Mouse (Mus musculus) liver, embryonic 14.5 days (tissue): ENCODE data around the gene Rrp12. TPM values are rescaled to one million over a fixed set of nuclear protein-coding genes. Genes with fewer than 3 reads are reported as not detected.
"Not testable (repeated sequence)": the region's sequence is repeated elsewhere in the genome, so short reads cannot be mapped to it uniquely, and the experiment has no call there.

Experiments
- ATAC-seq: fragments of 200-750 bp; cut with Nextera tagmentation; 2 replicates; pipeline ENCODE4 v1.8.0; 2017; ENCODE audit warnings: moderate number of reproducible peaks, mild to moderate bottlenecking, moderate library complexity; ENCODE audit not compliant: insufficient read depth
- DNase-seq, 3 experiments: peaks; one replicate each; pipeline ENCODE4 v3.0.0-alpha.2; 2012 to 2013; ENCODE audit warnings: low read depth in 3 of 3, low spot score in 3 of 3
- H3K27ac ChIP-seq: fragments of 300-500 bp; sonication (generic); 2 replicates; pipeline ENCODE4 v1.5.1; 2014; ENCODE audit warnings: moderate library complexity, mild to moderate bottlenecking, control low read depth, inconsistent platforms
- H3K27me3 ChIP-seq: fragments of 300-500 bp; sonication (generic); 2 replicates; pipeline ENCODE4 v1.6.1; 2014; ENCODE audit warnings: mild to moderate bottlenecking, low read length, moderate library complexity; ENCODE audit not compliant: control insufficient read depth, insufficient read depth
- H3K36me3 ChIP-seq: fragments of 300-500 bp; sonication (generic); replicated peaks from 2 replicates; pipeline ENCODE4 v1.6.1; 2014; ENCODE audit warnings: low read depth; ENCODE audit not compliant: control insufficient read depth, insufficient read depth
- H3K4me1 ChIP-seq, 2 experiments: fragments of 200-500 bp in 1 of 2; fragments of 300-500 bp in 1 of 2; sonication (generic) in 1 of 2; replicated peaks; 2 replicates each; pipeline ENCODE4 v1.6.1; 2012 to 2014; ENCODE audit warnings: antibody characterized with exemption in 1 of 2, inconsistent platforms in 1 of 2, low read length in 1 of 2; ENCODE audit not compliant: control insufficient read depth in 2 of 2, insufficient read depth in 2 of 2
- H3K4me2 ChIP-seq: fragments of 300-500 bp; sonication (generic); 2 replicates; pipeline ENCODE4 v1.6.1; 2014; ENCODE audit warnings: low read depth, mild to moderate bottlenecking, control low read depth, moderate library complexity
- H3K4me3 ChIP-seq, 2 experiments: fragments of 200-500 bp in 1 of 2; fragments of 300-500 bp in 1 of 2; sonication (generic) in 1 of 2; 2 replicates each; pipeline ENCODE4 v1.5.1; 2012 to 2014; ENCODE audit warnings: low read depth in 2 of 2, low read length in 2 of 2, mild to moderate bottlenecking in 2 of 2, control low read depth in 1 of 2, inconsistent platforms in 1 of 2, moderate library complexity in 1 of 2; ENCODE audit not compliant: insufficient read depth in 1 of 2
- H3K9ac ChIP-seq: fragments of 300-500 bp; sonication (generic); replicated peaks from 2 replicates; pipeline ENCODE4 v1.6.1; 2014; ENCODE audit warnings: mild to moderate bottlenecking, control low read depth, moderate library complexity
- H3K9me3 ChIP-seq: fragments of 300-500 bp; sonication (generic); 2 replicates; pipeline ENCODE4 v1.6.1; 2016; ENCODE audit warnings: low read length, mixed read lengths; ENCODE audit not compliant: control insufficient read depth
- CTCF ChIP-seq: IDR thresholded peaks from 2 replicates; pipeline ENCODE4 v1.5.1; 2016; ENCODE audit warnings: antibody characterized with exemption, low read depth, control low read depth
- EP300 ChIP-seq: IDR thresholded peaks from 2 replicates; pipeline ENCODE4 v1.6.1; 2016; ENCODE audit warnings: antibody characterized with exemption, low read depth
- WGBS: fragments of 180-500 bp; shearing (Covaris S2); extraction: QIAGEN DNeasy Blood & Tissue Kit; methylation state at CpG from one replicate; pipeline ENCODE4 v1.1.7; 2014; ENCODE audit not compliant: insufficient replicate concordance; 5-methylcytosine and 5-hydroxymethylcytosine counted together
- polyA plus RNA-seq, 2 experiments: library from polyadenylated mRNA; depleted of rRNA in 1 of 2; stranded (reverse) in 1 of 2; unstranded in 1 of 2; fragments of >200 nt; fragmentation: Nextera tagmentation in 1 of 2; extraction: Ambion mirVana in 1 of 2; gene quantifications; 2 replicates each; pipeline versions ENCODE4 v1.2.1 to v1.2.3; 2012 to 2014

Rrp12 gene
- polyA plus RNA-seq, 2 experiments, result 5.0 to 6.0 TPM

DNA sequence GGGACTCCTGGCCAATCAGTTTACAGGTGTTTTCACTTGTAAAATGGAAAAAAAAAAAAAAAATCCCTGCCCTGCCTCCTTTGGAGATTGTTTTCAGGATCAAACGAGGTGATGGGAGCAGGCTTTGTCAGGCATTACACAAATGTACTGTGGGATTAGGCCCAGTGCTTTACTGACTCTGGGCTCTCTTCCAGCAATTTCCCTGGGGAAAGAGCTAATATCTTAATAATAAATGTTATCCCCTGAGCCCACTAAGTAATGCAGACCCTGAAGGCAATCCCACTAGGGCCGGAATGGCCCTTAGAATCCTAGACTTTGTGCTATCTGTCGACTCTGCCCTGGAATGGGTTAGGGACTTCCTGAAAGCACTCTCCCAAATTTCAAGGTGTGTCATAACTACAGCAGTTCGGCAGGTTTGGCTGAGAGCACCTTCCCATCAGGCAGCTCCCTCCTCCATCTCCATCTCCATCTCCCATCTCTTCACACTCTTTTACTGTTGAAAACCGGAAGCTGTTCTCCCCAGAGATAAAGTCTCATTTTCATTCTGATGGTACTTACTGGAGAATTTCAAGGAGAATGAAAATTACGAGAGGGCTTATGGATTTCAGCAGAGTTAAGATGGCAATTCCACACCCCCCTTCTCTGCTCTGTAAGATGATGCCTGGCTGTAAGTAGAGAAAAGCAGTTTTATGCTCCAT lies 45.8 kb downstream of the Rrp12 start:
- H3K36me3 ChIP-seq, result no peaks in the 10 kb centered on the region
- WGBS, result 60% methylated on average over 6 of the region's 6 CpGs
- no peak overlapping the region for H3K9ac ChIP-seq
- H3K27me3 ChIP-seq, result no peaks in the 10 kb centered on the region
- H3K9me3 ChIP-seq, result no peaks in the 10 kb centered on the region; the same call in 1 of the 2 replicates
- no peak for ATAC-seq
- no peak overlapping the region for H3K4me3 ChIP-seq
- H3K27ac ChIP-seq, result no peak overlapping the region
- TF ChIP-seq CTCF (no peak), EP300 (no peak)
- H3K4me1 ChIP-seq, result peaks cover 0 to 21% of the 10 kb centered on the region in 2 experiments
- no peak for DNase-seq
- H3K4me2 ChIP-seq, result no peak overlapping the region

DNA sequence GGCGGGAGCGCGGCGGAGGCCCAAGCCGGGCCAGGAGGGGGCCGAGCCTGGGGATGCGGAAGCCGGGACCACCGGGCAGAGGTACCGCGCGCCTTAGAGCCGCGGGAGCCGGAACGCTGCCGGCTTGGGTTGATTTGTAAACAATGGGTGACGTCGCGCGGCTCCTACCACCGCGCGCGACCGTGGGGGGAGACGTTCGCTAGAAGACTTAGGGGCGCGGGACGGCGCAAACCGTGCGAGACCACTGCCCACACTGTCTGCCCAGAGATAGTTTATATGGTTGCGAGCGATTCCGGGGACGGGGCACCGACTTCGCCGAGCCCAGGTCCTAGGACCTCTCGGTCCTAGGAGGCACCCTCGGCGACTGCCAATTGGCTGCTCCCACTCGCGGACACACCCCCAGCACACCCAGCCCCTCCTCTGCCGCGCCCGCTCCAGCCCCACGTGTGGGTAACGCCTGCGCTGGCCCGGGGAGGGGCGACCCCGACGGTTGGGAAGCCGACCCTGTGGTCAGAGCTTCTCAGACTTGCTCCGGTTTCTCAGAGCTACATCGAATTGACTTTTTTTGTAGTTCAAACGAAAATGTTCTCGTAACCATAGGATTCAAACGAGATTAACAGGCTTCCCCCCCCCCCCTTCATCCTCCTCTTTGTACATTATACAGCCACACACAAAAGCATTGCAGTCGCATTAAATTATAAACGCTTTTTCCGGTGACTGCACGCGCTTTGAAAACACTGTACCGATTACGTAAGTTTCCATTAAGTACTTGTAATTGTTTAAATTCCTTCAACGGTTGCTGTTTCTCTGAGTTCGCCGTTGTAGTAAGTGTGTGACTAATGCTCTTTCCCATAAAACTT lies 47.8 kb downstream of the Rrp12 start, which contains the start of gene Frat2:
Gene Frat2, minus strand, starts transcription at position 141 of the 860 bp plus-strand sequence.
- under 1% methylated on average over 72 of the region's 72 CpGs for WGBS
- H3K9me3 ChIP-seq, result no peaks in the 10 kb centered on the region; the same call in 1 of the 2 replicates

DNA sequence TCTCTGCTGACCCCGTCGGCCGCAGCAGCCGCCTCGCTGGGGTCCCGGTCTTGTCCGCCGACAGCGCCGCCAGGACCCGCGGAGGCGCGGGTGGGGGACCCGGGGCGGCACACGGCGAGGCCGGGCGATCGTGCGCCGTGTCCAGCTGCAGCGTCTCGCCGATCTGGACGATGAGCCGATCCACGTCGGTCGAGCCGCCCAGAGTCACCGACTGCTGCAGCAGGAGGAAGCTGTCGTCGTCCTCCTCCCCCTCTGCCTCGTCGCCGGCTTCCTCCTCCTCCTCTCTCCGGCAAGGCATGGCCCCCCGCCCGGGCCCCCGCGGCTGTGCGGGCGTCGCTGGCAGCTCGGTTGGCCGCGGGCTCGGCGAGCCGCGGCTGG lies 48.4 kb downstream of the Rrp12 start:
- H3K4me2 ChIP-seq, result peak overlapping the region; percentile 82
- H3K27me3 ChIP-seq, H3K36me3 ChIP-seq, H3K9me3 ChIP-seq, DNase-seq: not testable (repeated sequence)
- peak overlapping the region; percentile 72; the same call in 1 of the 2 replicates for H3K27ac ChIP-seq
- peaks cover 0 to 22% of the 10 kb centered on the region in 2 experiments for H3K4me1 ChIP-seq
- peak overlapping the region; percentile 82 to 88 for H3K4me3 ChIP-seq
- ATAC-seq, result peak; percentile 43
- WGBS, result under 1% methylated on average over 35 of the region's 53 CpGs
- H3K9ac ChIP-seq, result peak overlapping the region; percentile 73

More for the DNA sequence above, 47.8 kb downstream of the Rrp12 start, which contains the start of gene Frat2:
- ATAC-seq, result peak; percentile 92
- TF ChIP-seq CTCF (no peak), EP300 (peak; percentile 50; the same call in 1 of the 2 replicates)
- peak within 1 kb of the TSS; percentile 82 for H3K4me2 ChIP-seq
- H3K36me3 ChIP-seq, result no peaks in the 10 kb centered on the region
- H3K27ac ChIP-seq, result peak within 1 kb of the TSS; percentile 72
- H3K4me3 ChIP-seq, result peak within 1 kb of the TSS; percentile 82 to 88
- peaks cover 0 to 21% of the 10 kb centered on the region in 2 experiments for H3K4me1 ChIP-seq
- DNase-seq, result peak; percentile 73 to 77 (median 77)
- H3K27me3 ChIP-seq, result no peaks in the 10 kb centered on the region
- H3K9ac ChIP-seq, result peak within 1 kb of the TSS; percentile 73

DNA sequence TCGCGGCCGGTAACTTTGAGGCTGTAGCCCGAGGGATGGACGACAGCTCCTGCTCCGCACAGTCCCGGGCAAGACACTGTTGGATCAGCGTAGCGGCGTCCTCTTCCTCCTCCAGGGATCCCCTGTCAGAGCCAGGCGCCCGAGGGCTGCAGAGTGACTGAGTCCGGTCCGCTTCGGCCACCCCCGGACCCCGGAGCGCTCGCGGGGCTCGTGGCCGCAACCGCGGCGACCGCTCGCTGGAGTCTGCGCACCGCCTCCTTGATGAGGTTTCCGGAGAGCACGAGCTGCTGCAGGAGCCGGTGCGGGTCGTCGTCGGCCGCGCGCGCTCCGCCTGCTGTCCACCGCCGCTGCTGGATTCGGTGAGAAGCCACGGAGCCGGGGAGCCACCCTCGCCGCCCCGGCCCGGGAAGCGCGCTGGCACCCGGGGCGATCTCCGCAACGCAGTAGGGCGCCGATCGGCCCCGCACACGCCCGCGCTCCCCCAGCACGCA lies 48.8 kb downstream of the Rrp12 start:
- Histone ChIP-seq H3K4me2 (peak overlapping the region; percentile 82), H3K27ac (no peak overlapping the region; the same call in 1 of the 2 replicates), H3K4me3 (peak overlapping the region; percentile 82 to 88), H3K9ac (peak overlapping the region; percentile 73), H3K27me3 (no peaks in the 10 kb centered on the region), H3K36me3 (no peaks in the 10 kb centered on the region), H3K4me1 (peaks cover 0 to 25% of the 10 kb centered on the region in 2 experiments), H3K9me3 (no peaks in the 10 kb centered on the region)
- no peak for DNase-seq
- peak; percentile 17 for ATAC-seq
- TF ChIP-seq CTCF (no peak), EP300 (no peak)
- under 1% methylated on average over 57 of the region's 64 CpGs for WGBS
